Mouse (Mus musculus): Measurements from ENCODE around the gene Dusp23. TPM values are rescaled to one million over a fixed set of nuclear protein-coding genes. Genes with fewer than 3 reads are reported as not detected.

Dusp23 gene
- polyA plus RNA-seq, 1 experiment = 6.1 TPM

DNA sequence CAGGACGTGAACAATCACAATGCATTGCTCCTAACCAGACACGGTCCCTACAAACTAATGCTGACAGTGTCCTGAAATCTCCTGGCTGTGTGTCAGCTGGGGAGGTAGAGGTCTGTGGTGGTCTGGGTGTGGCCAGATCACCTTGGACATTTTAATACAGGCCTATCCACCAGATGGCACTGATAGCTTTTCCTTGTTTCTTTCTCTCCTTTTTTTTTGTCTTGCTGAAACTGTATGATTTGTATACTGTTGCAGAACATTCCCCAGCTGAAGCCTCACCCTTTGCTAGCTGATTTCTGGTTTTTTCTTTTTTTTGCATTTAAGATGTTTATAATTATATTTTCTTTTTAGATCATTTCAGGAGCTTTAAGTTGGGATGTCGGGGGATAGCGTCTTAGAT is 5.0 kb upstream of the Dusp23 start:
- Histone ChIP-seq H3K36me3 (ENCODE audit: control insufficient read depth, insufficient read depth, low read length) (no peaks in the 10 kb centered on the region), H3K4me1 (ENCODE audit: control insufficient read depth, insufficient read depth, low read length) (peaks cover 6% of the 10 kb centered on the region), H3K27me3 (ENCODE audit: control insufficient read depth, insufficient read depth, low read length) (no peaks in the 10 kb centered on the region), H3K4me3 (ENCODE audit: control insufficient read depth, low read depth, low read length) (no peak overlapping the region), H3K27ac (ENCODE audit: control insufficient read depth, insufficient read depth, low read depth, low read length) (no peak overlapping the region)
- TF ChIP-seq CTCF (IDR thresholded peaks at IDR 0.05; ENCODE audit: control insufficient read depth, insufficient read depth, insufficient replicate concordance, low read depth, low read length) (no peak), POLR2A (IDR thresholded peaks at IDR 0.05; ENCODE audit: control insufficient read depth, low read depth, low read length) (no peak)

DNA sequence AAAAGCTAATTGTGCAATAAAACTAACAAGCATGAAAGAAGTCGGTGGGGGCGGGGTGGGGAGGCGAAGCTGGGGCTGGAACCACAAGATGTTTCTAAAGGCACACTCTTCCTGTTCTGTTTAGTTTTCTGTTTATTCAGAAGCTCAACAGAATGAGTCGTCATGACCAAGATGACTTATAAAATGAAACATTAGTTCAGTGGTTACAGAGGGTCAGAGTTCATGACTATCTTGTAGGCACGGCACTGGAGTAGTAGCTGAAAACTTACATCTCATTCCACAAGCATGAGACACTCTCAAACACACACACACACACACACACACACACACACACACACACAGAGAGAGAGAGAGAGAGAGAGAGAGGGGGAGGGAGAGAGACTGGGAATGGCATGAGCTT is 3.5 kb upstream of the Dusp23 start:
- Histone ChIP-seq H3K4me3 (ENCODE audit: control insufficient read depth, low read depth, low read length) (no peak overlapping the region), H3K4me1 (ENCODE audit: control insufficient read depth, insufficient read depth, low read length) (peaks cover 6% of the 10 kb centered on the region), H3K36me3 (ENCODE audit: control insufficient read depth, insufficient read depth, low read length) (no peaks in the 10 kb centered on the region), H3K27me3 (ENCODE audit: control insufficient read depth, insufficient read depth, low read length) (no peaks in the 10 kb centered on the region), H3K27ac (ENCODE audit: control insufficient read depth, insufficient read depth, low read depth, low read length) (no peak overlapping the region)
- TF ChIP-seq POLR2A (IDR thresholded peaks at IDR 0.05; ENCODE audit: control insufficient read depth, low read depth, low read length) (no peak), CTCF (IDR thresholded peaks at IDR 0.05; ENCODE audit: control insufficient read depth, insufficient read depth, insufficient replicate concordance, low read depth, low read length) (no peak)

DNA sequence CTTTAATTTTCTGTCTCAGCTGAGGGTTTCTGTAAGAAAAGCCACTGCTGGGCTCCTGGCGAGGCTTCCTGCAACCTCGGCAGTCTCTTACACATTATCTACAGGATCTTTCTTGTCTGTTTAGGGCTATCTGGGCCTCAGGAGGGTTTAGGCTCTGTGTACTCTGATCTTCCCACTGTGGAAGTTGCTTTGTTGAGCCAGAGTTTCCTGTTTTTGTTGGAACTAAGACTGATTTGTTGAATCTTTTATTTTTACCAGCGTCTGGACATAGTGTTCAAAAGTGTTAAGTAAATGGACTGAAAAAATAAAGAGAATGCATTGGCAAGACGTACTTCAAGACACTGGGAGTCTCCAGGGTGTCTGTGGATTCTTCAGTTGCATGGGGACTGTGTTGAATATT is 2.5 kb upstream of the Dusp23 start:
- H3K4me3 ChIP-seq (ENCODE audit: control insufficient read depth, low read depth, low read length) = no peak overlapping the region
- H3K27ac ChIP-seq (ENCODE audit: control insufficient read depth, insufficient read depth, low read depth, low read length) = no peak overlapping the region
- H3K36me3 ChIP-seq (ENCODE audit: control insufficient read depth, insufficient read depth, low read length) = no peaks in the 10 kb centered on the region
- peaks cover 6% of the 10 kb centered on the region for H3K4me1 ChIP-seq (ENCODE audit: control insufficient read depth, insufficient read depth, low read length)
- H3K27me3 ChIP-seq (ENCODE audit: control insufficient read depth, insufficient read depth, low read length) = no peaks in the 10 kb centered on the region
- TF ChIP-seq CTCF (IDR thresholded peaks at IDR 0.05; ENCODE audit: control insufficient read depth, insufficient read depth, insufficient replicate concordance, low read depth, low read length) = no peak
- no peak for TF ChIP-seq POLR2A (IDR thresholded peaks at IDR 0.05; ENCODE audit: control insufficient read depth, low read depth, low read length)

DNA sequence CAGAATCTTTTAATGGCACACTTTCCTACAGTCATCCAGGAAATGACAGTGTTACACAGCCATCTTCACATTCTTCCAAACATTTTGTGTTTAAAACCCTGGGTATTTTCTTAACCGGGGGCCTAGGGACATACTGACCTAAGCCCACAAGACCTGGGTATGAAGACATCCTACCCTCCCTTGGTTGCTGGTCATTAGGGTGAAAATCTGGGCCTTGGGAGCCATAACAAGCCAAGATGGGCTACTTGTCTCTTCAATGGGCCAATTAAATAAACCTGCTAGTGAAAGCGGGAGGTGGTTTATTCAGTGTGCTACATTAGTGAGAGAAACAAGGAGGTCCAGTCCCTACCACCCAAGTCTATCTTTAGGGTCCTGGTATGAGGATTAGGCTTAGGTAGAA is 1.4 kb upstream of the Dusp23 start:
- H3K27me3 ChIP-seq (ENCODE audit: control insufficient read depth, insufficient read depth, low read length) = no peaks in the 10 kb centered on the region
- TF ChIP-seq CTCF (IDR thresholded peaks at IDR 0.05; ENCODE audit: control insufficient read depth, insufficient read depth, insufficient replicate concordance, low read depth, low read length) (no peak), POLR2A (IDR thresholded peaks at IDR 0.05; ENCODE audit: control insufficient read depth, low read depth, low read length) (no peak)
- no peak overlapping the region for H3K4me3 ChIP-seq (ENCODE audit: control insufficient read depth, low read depth, low read length)
- H3K4me1 ChIP-seq (ENCODE audit: control insufficient read depth, insufficient read depth, low read length) = peaks cover 6% of the 10 kb centered on the region
- H3K27ac ChIP-seq (ENCODE audit: control insufficient read depth, insufficient read depth, low read depth, low read length) = no peak overlapping the region
- no peaks in the 10 kb centered on the region for H3K36me3 ChIP-seq (ENCODE audit: control insufficient read depth, insufficient read depth, low read length)

DNA sequence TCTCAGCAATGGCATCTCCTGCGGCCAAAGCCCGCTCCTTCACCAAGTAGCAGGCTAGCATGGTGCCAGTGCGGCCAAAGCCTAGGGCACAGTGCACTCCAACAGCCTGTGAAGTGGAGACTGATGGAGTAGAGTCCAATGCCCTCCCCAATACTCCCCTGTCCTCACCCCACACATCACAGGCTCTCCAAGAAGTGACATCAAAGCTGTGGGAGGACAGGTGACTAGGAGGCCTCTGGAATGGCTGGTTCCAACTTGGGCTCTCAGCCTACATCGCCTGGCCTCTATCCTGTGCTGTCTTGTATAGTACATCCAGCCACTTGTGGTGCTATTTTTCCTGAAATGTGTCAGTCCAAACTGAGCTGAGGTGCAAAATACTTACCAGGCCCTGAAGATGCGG is 1.0 kb downstream of the Dusp23 start:
- no peaks in the 10 kb centered on the region for H3K36me3 ChIP-seq (ENCODE audit: control insufficient read depth, insufficient read depth, low read length)

DNA sequence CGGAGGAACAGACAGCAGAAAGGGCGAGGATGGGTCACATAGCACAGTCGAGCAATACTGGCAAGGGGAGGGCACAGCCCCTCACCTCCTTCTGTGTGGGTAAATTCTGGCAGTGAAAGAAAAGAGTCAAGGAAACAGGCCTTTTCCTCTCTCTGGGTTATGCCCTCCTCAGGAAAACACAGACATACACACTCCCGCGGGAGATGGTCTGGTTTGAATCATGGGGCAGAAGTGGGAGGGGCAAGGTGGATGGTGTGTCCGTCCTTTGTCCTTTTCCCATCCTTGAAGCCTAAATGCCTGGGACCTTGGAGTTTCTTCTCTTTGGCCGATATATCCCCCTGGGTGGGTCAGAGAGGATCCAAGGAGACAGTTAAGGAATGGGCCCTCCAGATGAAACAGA is 2.9 kb downstream of the Dusp23 start:
- no peak overlapping the region for H3K27ac ChIP-seq (ENCODE audit: control insufficient read depth, insufficient read depth, low read depth, low read length)
- H3K36me3 ChIP-seq (ENCODE audit: control insufficient read depth, insufficient read depth, low read length) = no peaks in the 10 kb centered on the region
- H3K4me3 ChIP-seq (ENCODE audit: control insufficient read depth, low read depth, low read length) = no peak overlapping the region
- peaks cover 5% of the 10 kb centered on the region for H3K4me1 ChIP-seq (ENCODE audit: control insufficient read depth, insufficient read depth, low read length)
- H3K27me3 ChIP-seq (ENCODE audit: control insufficient read depth, insufficient read depth, low read length) = no peaks in the 10 kb centered on the region
- TF ChIP-seq CTCF (IDR thresholded peaks at IDR 0.05; ENCODE audit: control insufficient read depth, insufficient read depth, insufficient replicate concordance, low read depth, low read length) = no peak
- TF ChIP-seq POLR2A (IDR thresholded peaks at IDR 0.05; ENCODE audit: control insufficient read depth, low read depth, low read length) = no peak

More for the DNA sequence above, 1.0 kb downstream of the Dusp23 start:
- Histone ChIP-seq H3K4me3 (ENCODE audit: control insufficient read depth, low read depth, low read length) (no peak overlapping the region), H3K27ac (ENCODE audit: control insufficient read depth, insufficient read depth, low read depth, low read length) (no peak overlapping the region), H3K27me3 (ENCODE audit: control insufficient read depth, insufficient read depth, low read length) (no peaks in the 10 kb centered on the region), H3K4me1 (ENCODE audit: control insufficient read depth, insufficient read depth, low read length) (peaks cover 6% of the 10 kb centered on the region)
- no peak for TF ChIP-seq CTCF (IDR thresholded peaks at IDR 0.05; ENCODE audit: control insufficient read depth, insufficient read depth, insufficient replicate concordance, low read depth, low read length)

DNA sequence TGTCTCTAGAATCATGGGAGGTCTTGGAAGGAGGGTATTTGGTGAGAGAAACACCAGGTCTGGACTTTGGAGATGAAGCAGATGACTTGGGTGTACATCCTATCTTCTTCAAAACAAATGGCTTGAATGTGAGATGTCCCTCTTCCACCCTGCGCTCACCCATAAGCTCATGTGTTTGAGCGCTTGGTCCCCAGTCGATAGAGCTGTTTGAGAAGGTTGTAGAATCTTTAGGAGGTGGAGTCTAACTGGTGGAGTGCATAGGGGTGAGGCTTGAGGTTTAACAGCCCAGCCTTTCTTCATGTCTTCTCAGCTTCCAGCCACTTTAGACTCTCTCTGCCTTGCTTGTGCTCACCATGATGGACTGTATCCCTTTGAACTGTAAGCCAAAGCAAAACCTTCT is 6.5 kb downstream of the Dusp23 start:
- Histone ChIP-seq H3K4me3 (ENCODE audit: control insufficient read depth, low read depth, low read length) (no peak overlapping the region), H3K36me3 (ENCODE audit: control insufficient read depth, insufficient read depth, low read length) (no peaks in the 10 kb centered on the region), H3K27ac (ENCODE audit: control insufficient read depth, insufficient read depth, low read depth, low read length) (no peak overlapping the region), H3K4me1 (ENCODE audit: control insufficient read depth, insufficient read depth, low read length) (no peaks in the 10 kb centered on the region), H3K27me3 (ENCODE audit: control insufficient read depth, insufficient read depth, low read length) (no peaks in the 10 kb centered on the region)
- TF ChIP-seq CTCF (IDR thresholded peaks at IDR 0.05; ENCODE audit: control insufficient read depth, insufficient read depth, insufficient replicate concordance, low read depth, low read length) (no peak), POLR2A (IDR thresholded peaks at IDR 0.05; ENCODE audit: control insufficient read depth, low read depth, low read length) (no peak)

DNA sequence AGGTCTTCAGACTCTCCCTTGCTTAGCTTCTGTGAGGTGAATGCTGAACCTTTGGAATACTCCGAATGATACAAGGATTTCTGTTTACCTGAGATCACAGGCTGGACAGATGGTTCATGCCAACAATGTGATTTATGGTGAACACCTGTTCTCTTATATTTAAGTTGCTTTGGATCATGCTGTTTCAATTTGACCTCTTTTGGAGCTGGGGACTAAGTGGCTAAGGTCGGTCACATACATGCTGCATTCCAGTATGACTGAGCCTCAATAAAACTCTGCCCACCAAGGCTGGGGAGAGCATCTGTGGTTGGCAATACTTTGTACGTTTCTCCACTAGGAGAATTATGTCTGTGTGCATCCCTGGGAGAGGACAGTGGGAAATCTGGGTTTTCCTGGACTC is 8.7 kb downstream of the Dusp23 start:
- no peak overlapping the region for H3K4me3 ChIP-seq (ENCODE audit: control insufficient read depth, low read depth, low read length)
- no peaks in the 10 kb centered on the region for H3K27me3 ChIP-seq (ENCODE audit: control insufficient read depth, insufficient read depth, low read length)
- no peak for TF ChIP-seq POLR2A (IDR thresholded peaks at IDR 0.05; ENCODE audit: control insufficient read depth, low read depth, low read length)
- no peak for TF ChIP-seq CTCF (IDR thresholded peaks at IDR 0.05; ENCODE audit: control insufficient read depth, insufficient read depth, insufficient replicate concordance, low read depth, low read length)
- H3K36me3 ChIP-seq (ENCODE audit: control insufficient read depth, insufficient read depth, low read length) = no peaks in the 10 kb centered on the region
- H3K27ac ChIP-seq (ENCODE audit: control insufficient read depth, insufficient read depth, low read depth, low read length) = no peak overlapping the region
- no peaks in the 10 kb centered on the region for H3K4me1 ChIP-seq (ENCODE audit: control insufficient read depth, insufficient read depth, low read length)

Data from testis, adult 2 months (tissue).